Mouse (Mus musculus) lung, postnatal 25 days (tissue): ENCODE measurements around the gene Llcfc1.

Experiments
- DNase-seq: peaks from one replicate; pipeline ENCODE4 v3.0.0; 2022; ENCODE audit warnings: low spot score

Llcfc1 gene

DNA sequence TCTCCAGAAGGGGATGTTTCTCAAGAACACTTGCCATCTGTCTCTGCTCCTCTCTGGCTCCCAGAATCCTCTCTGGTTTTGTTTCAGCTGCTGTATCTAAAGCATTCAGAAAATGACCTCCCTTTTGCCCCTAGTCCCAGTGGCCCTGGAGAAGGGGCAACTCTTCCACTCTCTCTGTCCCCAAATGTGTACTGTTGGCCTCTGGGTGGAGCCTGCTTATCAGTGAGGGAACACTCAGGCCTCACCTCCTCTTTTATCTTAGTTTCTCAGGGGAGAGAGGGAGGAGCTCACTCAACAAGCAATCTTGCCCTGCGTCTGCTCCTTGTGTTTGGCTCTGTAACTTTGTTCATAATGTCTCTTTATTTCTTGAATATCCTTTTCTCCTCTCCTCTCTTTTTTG lies 19.9 kb downstream of the Llcfc1 start, which contains the start of gene Kel:
Gene Kel (minus strand): TSS at position 217 of the 400 bp plus-strand sequence.
- DNase-seq: no peak

DNA sequence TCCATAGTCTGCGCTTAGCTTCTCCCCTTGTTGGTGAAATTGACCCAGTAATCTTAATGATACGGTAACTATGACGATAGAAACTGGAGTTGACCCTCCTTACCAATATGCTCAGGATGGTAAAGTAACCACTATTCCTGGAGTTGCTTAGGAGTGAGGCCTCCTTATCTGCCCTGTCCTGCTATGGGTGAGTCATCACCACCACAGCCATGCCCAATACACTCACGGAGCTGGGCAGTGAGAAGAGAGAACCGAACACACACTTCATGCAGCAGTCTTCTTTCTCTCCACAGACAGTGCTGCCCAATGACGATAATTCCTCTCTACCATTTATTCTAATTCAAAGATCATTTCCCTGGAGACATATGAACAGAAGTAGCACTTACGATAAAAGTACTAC lies 22.0 kb downstream of the Llcfc1 start:
- DNase-seq: no peak

DNA sequence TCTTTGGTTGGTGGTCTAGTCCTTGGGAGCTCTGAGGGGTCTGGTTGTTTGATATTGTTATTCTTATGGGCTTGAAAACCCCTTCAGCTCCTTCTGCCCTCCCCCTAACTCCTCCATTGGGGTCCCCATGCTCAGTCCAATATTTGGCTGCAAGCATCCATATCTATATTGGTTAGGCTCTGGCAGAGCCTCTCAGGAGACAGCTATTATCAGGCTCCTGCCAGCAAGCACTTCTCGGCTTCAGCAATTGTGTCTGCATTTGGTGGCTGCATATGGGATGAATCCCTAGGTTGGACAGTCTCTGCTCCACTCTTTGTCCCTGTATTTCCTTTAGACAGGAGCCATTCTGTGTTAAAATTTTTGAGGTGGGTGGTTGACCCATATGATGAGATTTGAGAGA lies 26.1 kb downstream of the Llcfc1 start:
- DNase-seq: no peak

DNA sequence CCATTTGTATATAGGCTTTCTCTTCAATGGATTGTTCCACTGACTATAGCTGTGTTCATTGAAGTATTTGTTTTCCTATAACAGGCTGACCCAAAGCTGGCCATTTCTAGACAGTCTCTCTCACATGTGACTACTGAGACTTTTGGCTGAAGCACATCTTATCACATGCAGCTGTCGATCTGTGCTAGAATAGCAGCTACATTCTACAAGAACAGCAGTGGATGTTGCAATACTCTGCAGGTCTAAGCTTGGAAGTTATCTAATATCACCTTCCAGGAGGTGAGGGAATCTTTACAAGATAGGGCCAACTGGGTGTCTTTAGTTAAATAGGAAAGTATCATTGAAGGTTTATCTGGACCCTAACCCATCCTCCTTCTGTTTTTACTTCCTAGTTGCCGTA lies 37.2 kb downstream of the Llcfc1 start:
- no peak for DNase-seq

DNA sequence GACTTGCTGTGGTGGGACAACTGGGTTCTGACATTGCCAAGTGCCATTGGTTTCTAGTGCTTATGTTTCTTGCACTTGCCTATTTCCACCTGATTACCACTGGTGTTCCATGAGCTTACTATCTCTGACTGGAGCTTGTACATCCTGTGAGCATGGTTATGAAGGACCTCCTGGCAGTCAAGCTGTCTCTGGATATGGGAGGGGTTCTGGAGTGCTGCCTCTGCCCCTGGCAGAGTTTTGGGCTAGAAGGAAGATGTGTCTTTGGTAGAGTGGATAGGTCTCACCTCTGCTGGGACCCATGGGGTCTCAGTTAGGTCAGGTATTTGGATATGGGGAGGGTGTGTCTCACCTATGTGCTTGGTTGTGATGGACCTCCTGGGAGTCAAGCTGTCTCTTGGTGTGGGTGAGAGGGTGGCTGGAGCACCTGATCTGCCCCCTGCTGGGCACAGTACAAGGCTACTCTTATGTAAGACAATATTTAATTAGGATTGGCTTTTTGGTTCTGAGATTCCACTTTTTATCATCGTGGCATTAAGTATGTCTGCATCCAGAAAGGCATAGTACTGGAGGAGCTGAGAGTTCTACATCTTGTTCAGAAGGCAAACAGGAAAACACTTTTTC lies 43.9 kb downstream of the Llcfc1 start:
- DNase-seq: no peak

DNA sequence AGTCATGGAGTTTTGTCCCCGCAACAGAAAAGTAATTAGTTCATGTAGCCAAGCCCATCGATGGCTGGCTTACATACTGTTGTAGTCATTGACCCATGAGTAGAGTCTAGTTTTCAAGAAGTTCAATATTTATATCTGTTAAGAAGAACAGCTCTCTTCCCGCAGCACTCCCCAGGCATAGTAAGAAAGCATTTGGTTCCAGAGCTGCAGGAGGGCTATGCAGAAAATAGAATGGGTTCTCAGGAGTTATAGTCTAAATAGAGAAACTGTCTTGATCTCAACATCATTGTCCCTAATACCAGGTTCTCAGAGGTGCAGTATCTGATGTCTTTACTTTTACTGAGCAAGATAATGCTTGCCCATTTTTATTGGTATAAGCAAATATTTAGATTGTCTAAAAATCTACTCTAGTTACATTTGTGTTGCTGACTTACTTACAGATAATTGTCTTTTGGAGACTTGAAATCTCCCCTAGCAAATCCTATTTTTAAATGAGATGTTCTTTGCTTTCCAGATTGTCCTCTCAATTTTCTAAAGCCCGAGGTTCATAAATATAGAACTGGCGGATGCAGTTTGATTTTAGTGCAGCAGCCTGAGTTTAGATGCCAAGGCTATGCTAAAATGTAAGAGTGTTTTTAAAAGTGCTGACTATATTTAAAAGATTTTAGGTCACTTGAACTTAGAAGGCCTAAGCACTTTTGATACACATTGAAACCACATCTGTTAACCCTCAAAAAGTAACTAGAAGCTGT lies 50.7 kb downstream of the Llcfc1 start:
- DNase-seq: no peak
